Mouse (Mus musculus) heart, adult 2 months (tissue): ENCODE measurements at regions not wholly inside any gene's neighbourhood (a gene's known extent, or its start where the extent isn't known, plus 50 kb on each side); places are given as distances from the start of the nearest gene placed in this dataset.

Experiments used
- DNase-seq, 2 experiments: peaks; one replicate each; pipeline ENCODE4 v3.0.0; 2021
- H3K27ac ChIP-seq: fragments of 200-600 bp; 2 replicates; pipeline ENCODE4 v1.8.1; 2022
- H3K27me3 ChIP-seq: fragments of 200-500 bp; 2 replicates; pipeline ENCODE4 v1.6.1; 2012; ENCODE audit warnings: mild to moderate bottlenecking, low read length, inconsistent platforms, mixed read lengths; ENCODE audit not compliant: control insufficient read depth, insufficient read depth
- H3K36me3 ChIP-seq: fragments of 200-500 bp; 2 replicates; pipeline ENCODE4 v1.6.1; 2012; ENCODE audit warnings: low read length, inconsistent platforms; ENCODE audit not compliant: control insufficient read depth, insufficient read depth
- H3K4me1 ChIP-seq: fragments of 200-500 bp; 2 replicates; pipeline ENCODE4 v1.6.1; 2011; ENCODE audit warnings: low read length; ENCODE audit not compliant: control insufficient read depth, insufficient read depth
- H3K4me3 ChIP-seq: fragments of 200-600 bp; 2 replicates; pipeline ENCODE4 v1.8.1; 2022
- H3K79me2 ChIP-seq: fragments of 200-500 bp; replicated peaks from 2 replicates; pipeline ENCODE4 v1.6.1; 2012; ENCODE audit warnings: mild to moderate bottlenecking, inconsistent platforms, low read length, moderate library complexity, mixed read lengths; ENCODE audit not compliant: control insufficient read depth, insufficient read depth
- H3K9ac ChIP-seq: fragments of 200-500 bp; 2 replicates; pipeline ENCODE4 v1.6.1; 2012; ENCODE audit warnings: low read depth, mild to moderate bottlenecking, control low read depth, inconsistent platforms, low read length, mixed read lengths
- CTCF ChIP-seq: fragments of 200-600 bp; IDR thresholded peaks from 2 replicates; pipeline ENCODE4 v1.8.1; 2022; ENCODE audit warnings: antibody characterized with exemption, mild to moderate bottlenecking, moderate library complexity
- EP300 ChIP-seq: fragments of 200-500 bp; IDR thresholded peaks from 2 replicates; pipeline ENCODE4 v1.6.1; 2011; ENCODE audit warnings: low read depth, low read length, control low read depth; ENCODE audit not compliant: insufficient read depth
- POLR2A ChIP-seq: fragments of 200-500 bp; IDR thresholded peaks from 2 replicates; pipeline ENCODE4 v1.6.1; 2011; ENCODE audit warnings: mild to moderate bottlenecking, low read depth, low read length, control low read depth; ENCODE audit not compliant: insufficient read depth
- WGBS: fragments of 180-500 bp; shearing (Covaris S2); methylation state at CpG from one replicate; pipeline ENCODE4 v1.1.7; 2018; 5-methylcytosine and 5-hydroxymethylcytosine counted together
- intact Hi-C: fragments of 180-260 bp; cut with DNase I; formaldehyde crosslinking; loops from one replicate; pipeline ENCODE4 v1.15.1; 2025

GRCm38 (mm10) chr9:50395543-50395942, 50.8 kb upstream of the Rpl10-ps3 start:
- WGBS = 51% methylated on average over 3 of the region's 3 CpGs
- H3K4me1 ChIP-seq = no peaks in the 10 kb centered on the region
- no peak overlapping the region for H3K27ac ChIP-seq
- intact Hi-C loops = no loop called here
- H3K79me2 ChIP-seq = no peaks in the 10 kb centered on the region
- no peaks in the 10 kb centered on the region for H3K27me3 ChIP-seq
- no peak overlapping the region for H3K9ac ChIP-seq
- H3K4me3 ChIP-seq = no peak overlapping the region
- no peaks in the 10 kb centered on the region for H3K36me3 ChIP-seq
- no peak for TF ChIP-seq EP300
- no peak for TF ChIP-seq CTCF
- no peak for TF ChIP-seq POLR2A
- DNase-seq = no peak

GRCm38 (mm10) chr9:50396051-50396450, 51.3 kb upstream of the Rpl10-ps3 start:
- WGBS = 46% methylated on average over 7 of the region's 7 CpGs

GRCm38 (mm10) chr9:50408396-50408795, 63.6 kb upstream of the Rpl10-ps3 start:
- Histone ChIP-seq H3K79me2 (no peaks in the 10 kb centered on the region), H3K4me3 (no peak overlapping the region), H3K27ac (no peak overlapping the region), H3K27me3 (no peaks in the 10 kb centered on the region), H3K9ac (no peak overlapping the region), H3K36me3 (no peaks in the 10 kb centered on the region), H3K4me1 (no peaks in the 10 kb centered on the region)
- TF ChIP-seq CTCF (no peak), POLR2A (no peak), EP300 (no peak)
- no peak for DNase-seq
- WGBS = 58% methylated on average over 4 of the region's 4 CpGs
- intact Hi-C loops = no loop called here

More at GRCm38 (mm10) chr9:50396051-50396450, 51.3 kb upstream of the Rpl10-ps3 start:
- TF ChIP-seq CTCF (no peak), POLR2A (no peak), EP300 (no peak)
- Histone ChIP-seq H3K27me3 (no peaks in the 10 kb centered on the region), H3K27ac (no peak overlapping the region), H3K9ac (no peak overlapping the region), H3K4me3 (no peak overlapping the region), H3K4me1 (no peaks in the 10 kb centered on the region), H3K36me3 (no peaks in the 10 kb centered on the region), H3K79me2 (no peaks in the 10 kb centered on the region)
- no peak for DNase-seq
- intact Hi-C loops = no loop called here

DNA sequence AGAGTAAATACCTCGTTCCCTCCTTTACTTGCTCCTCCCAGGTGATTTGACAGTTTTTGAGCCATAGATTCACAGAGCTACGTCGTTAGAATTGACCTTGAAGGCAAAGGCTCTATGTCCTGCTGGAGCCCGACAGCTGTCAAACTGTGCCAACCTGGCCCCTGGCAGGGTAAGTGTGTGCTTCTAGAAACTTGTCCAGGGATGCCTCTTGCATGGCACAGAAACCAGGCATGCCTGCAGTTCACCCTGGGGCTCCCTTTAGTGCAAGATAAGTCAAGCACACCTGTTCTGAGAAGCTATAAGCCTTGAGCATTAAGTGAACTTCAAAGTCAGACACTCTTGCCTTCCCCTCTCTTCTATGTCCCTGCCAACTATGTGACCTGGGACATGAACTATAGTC, 64.1 kb upstream of the Rpl10-ps3 start:
- TF ChIP-seq POLR2A = no peak
- no peak for TF ChIP-seq CTCF
- TF ChIP-seq EP300 = no peak
- Histone ChIP-seq H3K36me3 (no peaks in the 10 kb centered on the region), H3K4me3 (no peak overlapping the region), H3K27ac (no peak overlapping the region), H3K27me3 (no peaks in the 10 kb centered on the region), H3K79me2 (no peaks in the 10 kb centered on the region), H3K9ac (no peak overlapping the region), H3K4me1 (no peaks in the 10 kb centered on the region)
- DNase-seq = no peak
- WGBS = 51% methylated on average over 4 of the region's 4 CpGs
- intact Hi-C loops = no loop called here

DNA sequence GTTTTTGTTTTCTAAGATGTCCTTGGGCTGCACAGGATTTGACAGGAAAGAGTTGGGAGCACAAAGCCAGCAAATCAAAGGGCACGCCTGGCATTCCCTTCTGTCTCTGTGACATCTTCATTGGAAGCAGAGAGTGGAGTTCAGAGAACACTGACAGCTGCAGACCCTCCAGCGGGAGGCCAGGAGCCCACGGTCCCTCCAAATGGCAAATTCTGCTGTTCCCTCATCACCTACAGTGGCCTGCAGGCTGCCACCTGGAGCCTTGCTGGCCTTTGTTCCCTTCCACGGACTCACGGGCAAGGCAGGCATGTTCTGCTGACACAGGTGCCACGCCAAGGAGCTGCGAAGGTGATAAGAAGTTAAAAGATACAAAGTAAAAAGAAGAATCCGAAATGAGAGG, 68.2 kb upstream of the Rpl10-ps3 start:
- H3K4me3 ChIP-seq = no peak overlapping the region
- intact Hi-C loops = no loop called here
- H3K36me3 ChIP-seq = no peaks in the 10 kb centered on the region
- WGBS = 88% methylated on average over 8 of the region's 8 CpGs
- no peaks in the 10 kb centered on the region for H3K27me3 ChIP-seq
- H3K27ac ChIP-seq = no peak overlapping the region
- DNase-seq = no peak
- no peak overlapping the region for H3K9ac ChIP-seq
- H3K79me2 ChIP-seq = no peaks in the 10 kb centered on the region
- no peaks in the 10 kb centered on the region for H3K4me1 ChIP-seq
- no peak for TF ChIP-seq CTCF
- TF ChIP-seq EP300 = no peak
- TF ChIP-seq POLR2A = no peak

DNA sequence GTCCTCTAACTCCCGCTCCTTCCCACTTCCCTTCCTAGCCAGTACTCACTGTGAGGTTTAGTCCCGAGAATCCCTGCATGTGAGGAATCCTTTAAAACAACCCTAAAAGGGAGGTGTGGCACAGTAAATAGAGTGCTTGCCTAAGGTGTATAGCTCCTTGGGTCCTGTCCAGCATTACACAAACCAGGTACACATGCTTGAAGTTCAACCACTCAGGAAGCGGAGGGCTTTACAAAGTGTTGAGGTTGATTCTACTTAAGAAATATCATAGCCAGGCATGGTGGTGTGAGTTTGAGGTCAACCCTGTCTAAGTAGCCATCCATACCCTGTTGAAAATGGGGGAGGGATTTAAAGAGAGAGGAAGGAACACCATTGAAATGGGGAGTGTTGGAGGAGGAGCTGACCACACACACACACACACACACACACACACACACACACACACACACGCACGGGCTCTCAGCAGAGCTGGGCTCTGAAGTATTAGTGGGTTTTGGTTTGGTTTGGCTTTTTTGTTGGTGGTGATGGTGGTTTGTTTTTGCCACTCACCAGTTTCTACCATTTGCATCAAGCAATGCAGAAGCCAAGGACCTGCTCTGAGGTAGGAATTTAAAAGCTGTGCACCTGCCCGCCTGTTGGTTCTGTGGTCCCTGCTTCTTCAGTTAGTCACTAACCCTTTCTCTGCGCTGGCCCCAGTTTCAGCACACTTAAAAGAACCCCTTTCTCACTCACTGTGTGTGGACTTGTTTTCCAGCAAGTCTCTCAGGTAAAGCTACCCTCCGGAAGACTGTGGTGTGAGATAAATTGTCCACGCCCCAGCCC, 69.0 kb upstream of the Rpl10-ps3 start:
- no peak overlapping the region for H3K4me3 ChIP-seq
- WGBS = 83% methylated on average over 9 of the region's 9 CpGs
- DNase-seq = no peak
- no peak for TF ChIP-seq POLR2A
- TF ChIP-seq EP300 = no peak
- no peak for TF ChIP-seq CTCF
- H3K4me1 ChIP-seq = no peaks in the 10 kb centered on the region
- H3K27me3 ChIP-seq = no peaks in the 10 kb centered on the region
- no peaks in the 10 kb centered on the region for H3K36me3 ChIP-seq
- no peak overlapping the region for H3K27ac ChIP-seq
- intact Hi-C loops = no loop called here
- no peak overlapping the region for H3K9ac ChIP-seq
- H3K79me2 ChIP-seq = no peaks in the 10 kb centered on the region
